Mouse (Mus musculus) MEL (cell line): ENCODE results near the gene Ccdc158. TPM values are rescaled to one million over a fixed set of nuclear protein-coding genes. Genes with fewer than 3 reads are reported as not detected.

Experiments
- DNase-seq: peaks from one replicate; pipeline ENCODE4 v3.0.0; 2011; ENCODE audit warnings: low read depth, low spot score
- H3K27ac ChIP-seq: 2 replicates; pipeline ENCODE4 v1.5.1; 2012; ENCODE audit warnings: low read depth, mild to moderate bottlenecking, control low read depth, low read length, moderate library complexity; ENCODE audit not compliant: control insufficient read depth
- H3K27me3 ChIP-seq, 2 experiments: fragments of 150-350 bp in 1 of 2; sonication (generic) in 1 of 2; 2 replicates each; pipeline ENCODE4 v1.6.1; 2012; ENCODE audit warnings: low read length in 2 of 2, mild to moderate bottlenecking in 2 of 2, improper control_type of control experiment in 1 of 2, moderate library complexity in 1 of 2; ENCODE audit not compliant: insufficient read depth in 2 of 2, control insufficient read depth in 1 of 2
- H3K36me3 ChIP-seq, 2 experiments: 2 replicates each; pipeline ENCODE4 v1.6.1; 2012 to 2014; ENCODE audit warnings: low read length in 2 of 2, improper control_type of control experiment in 1 of 2, inconsistent platforms in 1 of 2, mild to moderate bottlenecking in 1 of 2; ENCODE audit not compliant: insufficient read depth in 2 of 2, control insufficient read depth in 1 of 2
- H3K4me1 ChIP-seq, 2 experiments: fragments of 150-350 bp in 1 of 2; sonication (generic) in 1 of 2; 2 replicates each; pipeline ENCODE4 v1.6.1; 2012; ENCODE audit warnings: low read length in 2 of 2, improper control_type of control experiment in 1 of 2, mild to moderate bottlenecking in 1 of 2; ENCODE audit not compliant: insufficient read depth in 2 of 2, control insufficient read depth in 1 of 2
- H3K4me3 ChIP-seq, 2 experiments: fragments of 150-350 bp in 1 of 2; sonication (generic) in 1 of 2; 2 replicates each; pipeline ENCODE4 v1.5.1; 2012; ENCODE audit warnings: low read depth in 2 of 2, low read length in 2 of 2, mild to moderate bottlenecking in 2 of 2, moderate library complexity in 2 of 2, control low read depth in 1 of 2, improper control_type of control experiment in 1 of 2; ENCODE audit not compliant: control insufficient read depth in 1 of 2, insufficient read depth in 1 of 2
- H3K79me2 ChIP-seq: 2 replicates; pipeline ENCODE4 v1.6.1; 2012; ENCODE audit warnings: mild to moderate bottlenecking, low read length, moderate library complexity; ENCODE audit not compliant: control insufficient read depth, poor library complexity, insufficient read depth
- H3K9ac ChIP-seq: 2 replicates; pipeline ENCODE4 v1.6.1; 2012; ENCODE audit warnings: low read depth, mild to moderate bottlenecking, control low read depth, low read length, moderate library complexity; ENCODE audit not compliant: control insufficient read depth, poor library complexity, severe bottlenecking
- H3K9me3 ChIP-seq: fragments of 150-350 bp; sonication (generic); replicated peaks from 2 replicates; pipeline ENCODE4 v1.6.1; 2012; ENCODE audit warnings: mild to moderate bottlenecking, low read length, improper control_type of control experiment, moderate library complexity; ENCODE audit not compliant: insufficient read depth
- CTCF ChIP-seq, 3 experiments: IDR thresholded peaks in 2 of 3; conservative IDR thresholded peaks in 1 of 3; 2 replicates each; pipeline ENCODE4 v1.5.1; 2011 to 2012; ENCODE audit warnings: low read length in 3 of 3, low read depth in 2 of 3, mild to moderate bottlenecking in 2 of 3, improper control_type of control experiment in 1 of 3, inconsistent platforms in 1 of 3, mixed read lengths in 1 of 3, moderate library complexity in 1 of 3; ENCODE audit not compliant: control insufficient read depth in 1 of 3, insufficient read depth in 1 of 3, poor library complexity in 1 of 3, severe bottlenecking in 1 of 3
- EP300 ChIP-seq, 2 experiments: IDR thresholded peaks; 2 replicates each; pipeline ENCODE4 v1.6.1; 2011; ENCODE audit warnings: improper control_type of control experiment in 2 of 2, low read length in 2 of 2, low read depth in 1 of 2, mild to moderate bottlenecking in 1 of 2
- ETS1 ChIP-seq: IDR thresholded peaks from 2 replicates; pipeline ENCODE4 v1.6.1; 2012; ENCODE audit warnings: low read depth, mild to moderate bottlenecking, inconsistent platforms, low read length, improper control_type of control experiment, moderate library complexity
- HCFC1 ChIP-seq: IDR thresholded peaks from 2 replicates; pipeline ENCODE4 v1.6.1; 2012; ENCODE audit warnings: low read depth, mild to moderate bottlenecking, inconsistent platforms, low read length, improper control_type of control experiment, moderate library complexity
- MAFK ChIP-seq: IDR thresholded peaks from 2 replicates; pipeline ENCODE4 v1.6.1; 2011; ENCODE audit warnings: low read depth, mild to moderate bottlenecking, low read length, improper control_type of control experiment, borderline replicate concordance
- MAX ChIP-seq: IDR thresholded peaks from 2 replicates; pipeline ENCODE4 v1.6.1; 2011; ENCODE audit warnings: low read length, improper control_type of control experiment
- MYB ChIP-seq: IDR thresholded peaks from 2 replicates; pipeline ENCODE4 v1.6.1; 2011; ENCODE audit warnings: mild to moderate bottlenecking, low read depth, low read length, improper control_type of control experiment
- NELFE ChIP-seq: IDR thresholded peaks from 2 replicates; pipeline ENCODE4 v1.6.1; 2011; ENCODE audit warnings: low read depth, low read length, improper control_type of control experiment
- POLR2AphosphoS2 ChIP-seq: IDR thresholded peaks from 2 replicates; pipeline ENCODE4 v1.6.1; 2011; ENCODE audit warnings: low read length, improper control_type of control experiment
- POLR2AphosphoS5 ChIP-seq: IDR thresholded peaks from 2 replicates; pipeline ENCODE4 v1.6.1; 2012; ENCODE audit warnings: low read depth, borderline replicate concordance, mild to moderate bottlenecking, inconsistent platforms, low read length, moderate library complexity, mixed read lengths
- SIN3A ChIP-seq: IDR thresholded peaks from 2 replicates; pipeline ENCODE4 v1.6.1; 2012; ENCODE audit warnings: low read length, improper control_type of control experiment, inconsistent platforms
- SMC3 ChIP-seq: IDR thresholded peaks from 2 replicates; pipeline ENCODE4 v1.6.1; 2011; ENCODE audit warnings: low read depth, low read length, improper control_type of control experiment
- TAL1 ChIP-seq: IDR thresholded peaks from 2 replicates; pipeline ENCODE4 v1.6.1; 2012; ENCODE audit warnings: mild to moderate bottlenecking, inconsistent platforms, low read length, moderate library complexity, mixed read lengths
- USF1 ChIP-seq: IDR thresholded peaks from 2 replicates; pipeline ENCODE4 v1.6.1; 2014; ENCODE audit warnings: low read depth, mild to moderate bottlenecking, inconsistent platforms, low read length, improper control_type of control experiment, moderate library complexity
- ZC3H11A ChIP-seq: IDR thresholded peaks from 2 replicates; pipeline ENCODE4 v1.6.1; 2012; ENCODE audit warnings: low read depth, mild to moderate bottlenecking, inconsistent platforms, low read length, improper control_type of control experiment
- polyA plus RNA-seq, 2 experiments: library from polyadenylated mRNA; stranded (reverse) in 1 of 2; unstranded in 1 of 2; fragments of >175 nt in 1 of 2; fragments of >200 nt in 1 of 2; gene quantifications; 2 replicates each; pipeline versions ENCODE4 v1.2.1 to v1.2.4; 2012; ENCODE audit warnings: low replicate concordance in 2 of 2, low read depth in 1 of 2; ENCODE audit not compliant: insufficient read length in 2 of 2, insufficient read depth in 1 of 2, missing spikeins in 1 of 2
- total RNA-seq: library from RNA; depleted of rRNA; stranded (reverse); fragments of 300-350 nt; gene quantifications from 2 replicates; pipeline ENCODE4 v1.2.3, GENCODE M21; 2012

The Ccdc158 gene
- total and polyA plus RNA-seq, 3 experiments, result 0.28 TPM; not detected in 2

- Histone ChIP-seq H3K36me3 (0 out of 4 replicates have a peak, but pooled peaks cover 0 to 2% of the 10 kb centered on the region in 2 experiments), H3K9ac (no peak overlapping the region), H3K9me3 (no peaks in the 10 kb centered on the region), H3K27ac (no peak overlapping the region), H3K27me3 (no peaks in the 10 kb centered on the region), H3K4me3 (no peak overlapping the region), H3K79me2 (peaks cover 1% of the 10 kb centered on the region; the same call in 1 of the 2 replicates), H3K4me1 (no peaks in the 10 kb centered on the region)
- no peak for TF ChIP-seq SMC3
- no peak for TF ChIP-seq SIN3A
- DNase-seq, result no peak
Measured at GRCm38 (mm10) chr5:92607492-92608229, 67.4 kb downstream of the Ccdc158 start.

DNA sequence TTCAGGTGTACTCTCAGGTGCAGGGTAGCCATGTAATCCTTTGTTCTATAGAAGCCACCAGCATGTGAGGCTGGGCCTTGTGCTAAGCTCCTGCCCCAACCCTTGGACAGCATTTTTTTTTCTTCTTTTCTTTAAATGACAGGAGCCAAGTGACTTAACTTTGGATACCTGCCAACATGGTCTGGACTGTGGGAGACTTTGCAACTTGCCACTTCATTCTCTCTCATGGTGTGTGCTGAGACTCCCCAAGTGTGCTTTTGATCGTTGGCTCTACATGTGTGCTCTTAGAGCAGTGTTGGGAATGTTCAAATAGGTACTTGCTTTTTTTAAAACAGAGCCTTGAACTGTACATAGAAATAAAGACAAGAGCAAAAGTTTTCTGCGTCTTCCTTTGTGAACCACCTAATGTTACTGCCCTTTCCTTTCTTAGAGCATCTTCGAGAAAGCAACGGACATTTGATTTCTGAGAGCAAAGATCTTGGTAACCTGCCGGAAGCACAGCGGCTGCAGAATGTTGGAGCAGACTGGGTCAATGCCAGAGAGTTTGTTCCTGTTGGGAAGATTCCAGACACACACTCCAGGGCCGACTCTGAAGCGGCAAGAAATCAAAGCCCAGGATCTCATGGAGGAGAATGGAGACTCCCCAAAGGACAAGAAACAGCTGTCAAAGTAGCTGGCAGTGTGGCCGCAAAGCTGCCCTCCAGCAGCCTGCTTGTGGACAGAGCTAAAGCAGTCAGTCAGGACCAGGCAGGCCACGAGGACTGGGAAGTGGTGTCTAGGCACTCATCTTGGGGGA is 70.4 kb downstream of the Ccdc158 start:
- H3K27ac ChIP-seq, result no peak overlapping the region
- peaks cover 0 to 1% of the 10 kb centered on the region in 2 experiments; a peak in 3 of 4 replicates for H3K27me3 ChIP-seq
- H3K4me1 ChIP-seq, result no peaks in the 10 kb centered on the region
- H3K9me3 ChIP-seq, result no peaks in the 10 kb centered on the region
- peaks cover 1% of the 10 kb centered on the region; the same call in 1 of the 2 replicates for H3K79me2 ChIP-seq
- no peak for DNase-seq
- TF ChIP-seq EP300 (IDR thresholded peaks at IDR 0.05; ENCODE audit: low read depth in 1 of 2, low read length in 2 of 2) (no peak), TAL1 (no peak), MAFK (no peak), ZC3H11A (no peak), POLR2AphosphoS2 (no peak), CTCF (IDR thresholded peaks at IDR 0.05 in 2 of 3, conservative IDR thresholded peaks at IDR 0.05 in 1 of 3; ENCODE audit: control insufficient read depth in 1 of 3, insufficient read depth in 1 of 3, low read depth in 2 of 3, low read length in 3 of 3, poor library complexity in 1 of 3, severe bottlenecking in 1 of 3) (no peak), ETS1 (no peak), SMC3 (no peak), NELFE (no peak), HCFC1 (no peak), POLR2AphosphoS5 (no peak), MYB (no peak), MAX (no peak), USF1 (no peak)
- H3K9ac ChIP-seq, result no peak overlapping the region
- no peak overlapping the region for H3K4me3 ChIP-seq
- 0 out of 4 replicates have a peak, but pooled peaks cover 0 to 2% of the 10 kb centered on the region in 2 experiments for H3K36me3 ChIP-seq
